Mouse (Mus musculus) large intestine, adult 2 months (tissue): Measurements from ENCODE around the gene Gm5475. TPM values are rescaled to one million over a fixed set of nuclear protein-coding genes. Genes with fewer than 3 reads are reported as not detected.

Experiments
- DNase-seq: peaks from one replicate; pipeline ENCODE4 v3.0.0-alpha.2; 2012; ENCODE audit warnings: low read depth, low spot score
- WGBS: fragments of 180-500 bp; shearing (Covaris S2); methylation state at CpG from one replicate; pipeline ENCODE4 v1.1.7; 2018; 5-methylcytosine and 5-hydroxymethylcytosine counted together
- polyA plus RNA-seq: library from polyadenylated mRNA; depleted of rRNA; stranded (reverse); fragments of >200 nt; gene quantifications from 2 replicates; pipeline ENCODE4 v1.2.3, GENCODE M21; 2012

The Gm5475 gene
- polyA plus RNA-seq, 1 experiment: 0.07 TPM

DNA sequence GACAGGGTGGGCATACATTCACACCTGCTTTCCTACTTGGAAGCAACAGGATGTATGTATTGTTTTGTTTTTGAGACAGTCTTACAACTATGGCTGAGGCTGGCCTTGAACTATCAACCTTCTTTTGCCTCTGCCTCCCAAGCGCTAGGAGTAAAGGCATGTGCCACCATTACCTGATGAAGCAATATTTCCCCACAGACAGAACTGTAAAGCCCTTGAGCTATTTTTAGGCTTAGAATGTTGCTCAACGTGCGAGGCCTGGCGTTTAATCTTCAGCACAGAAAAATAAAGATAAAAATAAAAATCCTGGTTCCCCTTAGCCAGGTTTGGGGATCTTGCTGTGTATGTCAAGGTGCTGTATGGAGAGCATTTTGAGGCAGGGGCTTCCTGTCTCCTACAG lies 14.2 kb downstream of the Gm5475 start:
- 67% methylated on average over 4 of the region's 4 CpGs for WGBS
- no peak for DNase-seq

GRCm38 (mm10) chr15:100436518-100436917 lies 14.6 kb downstream of the Gm5475 start:
- 49% methylated on average over 10 of the region's 10 CpGs for WGBS
- no peak for DNase-seq

- DNase-seq: peak; percentile 80
- 2% methylated on average over 29 of the region's 31 CpGs for WGBS
Observed at GRCm38 (mm10) chr15:100443126-100443922, 21.4 kb downstream of the Gm5475 start.

- 76% methylated on average over 2 of the region's 2 CpGs for WGBS
- DNase-seq: no peak
Observed at GRCm38 (mm10) chr15:100446887-100447286, 24.9 kb downstream of the Gm5475 start.

- no peak for DNase-seq
- WGBS: 88% methylated on average over 4 of the region's 4 CpGs
Observed at GRCm38 (mm10) chr15:100448572-100448971, 26.6 kb downstream of the Gm5475 start.

- DNase-seq: no peak
- WGBS: 88% methylated on average over 3 of the region's 3 CpGs
Observed at GRCm38 (mm10) chr15:100449495-100449894, 27.5 kb downstream of the Gm5475 start.

- 58% methylated on average over 16 of the region's 16 CpGs for WGBS
- DNase-seq: no peak
Observed at GRCm38 (mm10) chr15:100451245-100451644, 29.3 kb downstream of the Gm5475 start.

GRCm38 (mm10) chr15:100452486-100452885 lies 30.5 kb downstream of the Gm5475 start:
- DNase-seq: no peak
- 61% methylated on average over 11 of the region's 11 CpGs for WGBS

DNA sequence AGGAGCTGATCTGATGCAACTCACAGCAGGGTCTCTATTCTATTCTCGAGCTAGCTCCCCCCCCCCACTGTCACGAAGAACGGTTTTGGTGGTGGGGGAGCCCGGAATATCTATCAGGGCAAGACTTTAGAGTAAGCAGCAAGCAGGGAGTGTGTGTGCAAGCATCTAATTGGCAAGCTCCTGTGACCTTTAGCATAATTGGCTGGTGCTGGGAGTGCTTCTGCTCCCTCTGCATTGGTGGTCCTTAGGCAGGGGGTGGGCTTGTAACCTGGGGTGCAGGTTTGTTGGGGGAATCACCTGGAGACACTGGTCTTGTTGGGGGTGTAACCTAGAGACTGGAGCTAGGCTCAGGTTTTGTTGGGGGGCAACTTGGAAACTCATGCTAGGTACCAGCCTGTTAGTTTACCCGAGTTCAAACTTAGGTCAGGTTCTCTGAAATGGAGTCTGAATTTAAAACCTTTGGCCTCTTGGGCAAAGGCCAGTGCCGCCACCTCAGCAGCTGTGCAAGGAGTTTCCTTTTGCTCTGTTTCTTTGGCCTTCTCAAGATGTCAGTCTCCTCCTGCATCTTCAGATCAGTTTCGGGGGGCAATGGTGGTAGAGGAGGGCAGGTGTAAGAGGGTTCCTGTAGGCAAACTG lies 34.5 kb downstream of the Gm5475 start:
- WGBS: 68% methylated on average over 7 of the region's 7 CpGs
- no peak for DNase-seq

GRCm38 (mm10) chr15:100457340-100457739 lies 35.4 kb downstream of the Gm5475 start:
- peak; percentile 43 for DNase-seq
- WGBS: 5% methylated on average over 17 of the region's 17 CpGs

DNA sequence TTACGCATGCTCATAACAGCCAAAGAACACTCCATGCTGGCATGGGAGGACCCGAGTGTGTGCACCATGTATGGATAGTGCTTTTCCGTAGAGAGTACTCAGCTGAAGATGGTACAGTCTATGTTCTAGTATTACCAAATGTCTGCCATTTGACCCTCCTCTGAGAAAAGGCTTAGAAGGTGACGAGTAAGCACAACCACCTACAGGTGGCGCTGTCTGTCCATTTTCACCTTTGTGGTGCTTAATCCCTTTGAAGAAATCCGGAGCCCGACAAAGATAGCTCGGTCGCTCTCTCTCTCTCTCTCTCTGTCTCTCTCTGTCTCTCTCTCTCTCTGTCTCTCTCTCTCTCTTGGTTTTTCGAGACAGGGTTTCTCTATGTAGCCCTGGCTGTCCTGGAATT lies 36.1 kb downstream of the Gm5475 start:
- peak; percentile 51 for DNase-seq
- WGBS: 34% methylated on average over 10 of the region's 10 CpGs

- WGBS: 8% methylated on average over 12 of the region's 12 CpGs
- peak; percentile 45 for DNase-seq
Observed at GRCm38 (mm10) chr15:100460942-100461341, 39.0 kb downstream of the Gm5475 start.

- no peak for DNase-seq
- WGBS: 70% methylated on average over 9 of the region's 9 CpGs
Observed at GRCm38 (mm10) chr15:100461646-100462045, 39.7 kb downstream of the Gm5475 start.

GRCm38 (mm10) chr15:100462086-100462485 lies 40.1 kb downstream of the Gm5475 start:
- WGBS: 54% methylated on average over 5 of the region's 5 CpGs
- DNase-seq: no peak

DNA sequence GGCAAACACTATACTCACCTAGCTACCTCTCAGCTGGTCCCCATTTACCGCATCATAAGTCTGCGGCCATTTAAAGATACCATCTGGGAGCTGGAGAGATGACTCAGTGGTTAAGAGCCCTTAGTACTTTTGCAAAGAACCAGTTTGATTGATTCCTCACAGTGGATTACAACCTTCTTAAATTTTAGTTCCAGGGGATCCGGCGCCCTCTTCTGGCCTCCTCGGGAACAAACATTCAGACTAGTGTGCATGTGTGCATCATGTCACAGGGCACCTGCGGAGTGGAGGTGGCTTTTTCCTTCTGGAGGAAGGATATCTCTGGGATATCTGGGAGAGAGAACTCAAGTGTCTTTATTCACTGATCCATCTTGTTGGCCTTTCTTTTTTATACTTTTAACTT lies 41.8 kb downstream of the Gm5475 start:
- DNase-seq: peak; percentile 47

GRCm38 (mm10) chr15:100465432-100465831 lies 43.5 kb downstream of the Gm5475 start:
- WGBS: 33% methylated on average over 2 of the region's 2 CpGs
- DNase-seq: no peak

More for the DNA sequence above, 41.8 kb downstream of the Gm5475 start:
- 12% methylated on average over 6 of the region's 6 CpGs for WGBS

- no peak for DNase-seq
- 30% methylated on average over 8 of the region's 8 CpGs for WGBS
Observed at GRCm38 (mm10) chr15:100467738-100468137, 45.8 kb downstream of the Gm5475 start.

- 2% methylated on average over 83 of the region's 84 CpGs for WGBS
- no peak for DNase-seq
Observed at GRCm38 (mm10) chr15:100468295-100469188, 46.6 kb downstream of the Gm5475 start, which contains the start of gene Letmd1. TSS of gene Letmd1 (plus strand) at chr15:100469023.

GRCm38 (mm10) chr15:100469189-100469545 lies 47.2 kb downstream of the Gm5475 start:
- DNase-seq: no peak
- WGBS: 1% methylated on average over 19 of the region's 19 CpGs

DNA sequence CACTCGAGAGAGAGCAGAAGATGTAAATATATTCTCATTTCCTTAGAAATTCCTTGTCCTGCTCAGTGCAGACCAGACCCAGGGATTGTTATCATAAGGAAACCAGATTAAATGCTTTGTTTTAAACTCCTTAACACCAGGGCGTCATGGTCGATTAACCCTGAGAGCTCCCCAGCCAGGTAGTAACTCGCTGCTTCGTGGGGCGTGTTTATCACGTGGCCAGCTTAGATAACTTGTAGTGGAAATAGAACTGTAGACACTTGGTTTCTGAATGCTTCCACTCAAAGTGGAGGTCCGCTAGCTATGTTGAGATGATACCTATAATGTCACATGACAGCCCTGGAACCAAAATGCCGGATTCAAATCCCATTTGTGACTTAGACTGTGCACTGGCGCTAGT lies 48.1 kb downstream of the Gm5475 start:
- no peak for DNase-seq
- WGBS: 61% methylated on average over 10 of the region's 10 CpGs
